Mouse (Mus musculus) heart, embryonic 14.5 days (tissue): ENCODE data around the gene Olfr1199. TPM values are rescaled to one million over a fixed set of nuclear protein-coding genes. Genes with fewer than 3 reads are reported as not detected.

ENCODE experiments used
- ATAC-seq: fragments of 200-750 bp; cut with Nextera tagmentation; 2 replicates; pipeline ENCODE4 v1.8.0; 2017; ENCODE audit warnings: low read depth, moderate TSS enrichment; ENCODE audit not compliant: insufficient number of reproducible peaks, insufficient read depth, low FRiP score
- H3K27ac ChIP-seq, 2 experiments: fragments of 200-500 bp in 1 of 2; fragments of 300-500 bp in 1 of 2; sonication (generic) in 1 of 2; replicated peaks in 1 of 2; 2 replicates each; pipeline ENCODE4 v1.5.1; 2012 to 2014; ENCODE audit warnings: low read depth in 2 of 2, low read length in 2 of 2, control low read depth in 1 of 2, mild to moderate bottlenecking in 1 of 2, mixed read lengths in 1 of 2; ENCODE audit not compliant: control insufficient read depth in 1 of 2, insufficient read depth in 1 of 2
- H3K27me3 ChIP-seq: fragments of 300-500 bp; sonication (generic); 2 replicates; pipeline ENCODE4 v1.6.1; 2014; ENCODE audit warnings: mild to moderate bottlenecking, low read length, control low read depth; ENCODE audit not compliant: control insufficient read depth, insufficient read depth
- H3K36me3 ChIP-seq: fragments of 300-500 bp; sonication (generic); 2 replicates; pipeline ENCODE4 v1.6.1; 2014; ENCODE audit warnings: mild to moderate bottlenecking, control low read depth, low read length, mixed read lengths; ENCODE audit not compliant: control insufficient read depth, insufficient read depth
- H3K4me1 ChIP-seq, 2 experiments: fragments of 200-500 bp in 1 of 2; fragments of 300-500 bp in 1 of 2; sonication (generic) in 1 of 2; 2 replicates each; pipeline ENCODE4 v1.6.1; 2012 to 2014; ENCODE audit warnings: low read length in 2 of 2, control low read depth in 1 of 2, mixed read lengths in 1 of 2; ENCODE audit not compliant: control insufficient read depth in 2 of 2, insufficient read depth in 2 of 2
- H3K4me2 ChIP-seq: fragments of 300-500 bp; sonication (generic); 2 replicates; pipeline ENCODE4 v1.6.1; 2014; ENCODE audit warnings: mild to moderate bottlenecking, low read length
- H3K4me3 ChIP-seq, 2 experiments: fragments of 200-500 bp in 1 of 2; fragments of 300-500 bp in 1 of 2; sonication (generic) in 1 of 2; 2 replicates each; pipeline ENCODE4 v1.5.1; 2012 to 2014; ENCODE audit warnings: low read length in 2 of 2, mild to moderate bottlenecking in 2 of 2, control low read depth in 1 of 2, low read depth in 1 of 2, moderate library complexity in 1 of 2; ENCODE audit not compliant: control insufficient read depth in 1 of 2, insufficient read depth in 1 of 2
- H3K9ac ChIP-seq: fragments of 300-500 bp; sonication (generic); 2 replicates; pipeline ENCODE4 v1.6.1; 2014; ENCODE audit warnings: mild to moderate bottlenecking, low read length
- H3K9me3 ChIP-seq: fragments of 300-500 bp; sonication (generic); 2 replicates; pipeline ENCODE4 v1.6.1; 2016; ENCODE audit warnings: low read length, control low read depth; ENCODE audit not compliant: control insufficient read depth
- WGBS: fragments of 180-500 bp; shearing (Covaris S2); extraction: QIAGEN DNeasy Blood & Tissue Kit; methylation state at CpG from one replicate; pipeline ENCODE4 v1.1.7; 2014; 5-methylcytosine and 5-hydroxymethylcytosine counted together
- polyA plus RNA-seq: library from polyadenylated mRNA; unstranded; fragments of >200 nt; fragmentation: Nextera tagmentation; extraction: Ambion mirVana; gene quantifications from 2 replicates; pipeline ENCODE4 v1.2.1, GENCODE M21; 2014

The Olfr1199 gene
- polyA plus RNA-seq, result not detected in 2 replicates

DNA sequence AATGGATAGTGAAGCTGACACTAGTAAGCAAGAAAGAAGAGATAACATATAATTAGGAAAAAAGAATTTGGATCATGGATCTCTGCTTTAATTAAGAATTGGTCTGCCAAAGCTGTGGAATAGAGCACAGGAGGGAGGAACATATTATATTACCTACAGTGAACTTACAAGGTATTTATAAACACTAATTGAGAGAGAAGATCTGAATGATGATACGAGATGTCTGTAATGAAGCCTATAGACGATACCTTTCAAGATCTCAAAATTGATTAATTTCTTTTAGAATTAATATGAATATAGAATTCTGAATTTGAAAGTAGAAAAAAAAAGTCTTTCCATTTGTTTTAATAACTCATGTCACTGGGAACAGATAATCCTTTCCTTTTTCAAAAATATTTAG lies at the start of gene Olfr1199:
Gene Olfr1199, minus strand, starts transcription at position 101 of the 400 bp plus-strand sequence.
- Histone ChIP-seq H3K4me3 (no peak within 1 kb of the TSS), H3K36me3 (no peaks in the 10 kb centered on the region), H3K9me3 (no peaks in the 10 kb centered on the region), H3K27ac (no peak within 1 kb of the TSS), H3K4me2 (no peak within 1 kb of the TSS), H3K9ac (no peak within 1 kb of the TSS), H3K4me1 (no peaks in the 10 kb centered on the region), H3K27me3 (no peaks in the 10 kb centered on the region)
- 83% methylated on average over 2 of the region's 2 CpGs for WGBS
- ATAC-seq, result no peak

DNA sequence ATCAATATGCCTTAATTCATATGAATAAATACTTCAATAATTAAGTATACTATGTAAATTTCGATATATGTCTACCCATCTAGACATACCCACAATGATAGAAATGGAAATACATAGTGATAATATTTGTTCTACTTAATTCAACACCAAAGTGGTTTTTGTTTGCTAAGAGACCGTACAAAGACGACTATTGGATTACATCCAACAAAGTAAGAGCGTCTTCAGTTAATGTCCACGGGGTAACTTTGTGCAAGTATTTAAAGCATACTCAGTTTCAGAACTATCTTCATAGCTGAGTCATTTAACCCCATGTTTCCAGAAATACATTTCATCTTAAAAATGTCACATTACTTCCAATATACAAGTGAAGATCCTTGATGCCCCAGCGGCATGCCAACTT lies 32.5 kb upstream of the Olfr1199 start, which contains the start of gene Olfr1201:
Gene Olfr1201, plus strand, starts transcription at position 301 of the 400 bp plus-strand sequence.
- no peak within 1 kb of the TSS for H3K4me3 ChIP-seq
- H3K36me3 ChIP-seq, result no peaks in the 10 kb centered on the region
- H3K4me1 ChIP-seq, result no peaks in the 10 kb centered on the region
- no peak within 1 kb of the TSS for H3K9ac ChIP-seq
- H3K4me2 ChIP-seq, result no peak within 1 kb of the TSS
- no peak for ATAC-seq
- no peak within 1 kb of the TSS for H3K27ac ChIP-seq
- WGBS, result 78% methylated on average over 6 of the region's 6 CpGs
- no peaks in the 10 kb centered on the region for H3K27me3 ChIP-seq
- no peaks in the 10 kb centered on the region for H3K9me3 ChIP-seq

DNA sequence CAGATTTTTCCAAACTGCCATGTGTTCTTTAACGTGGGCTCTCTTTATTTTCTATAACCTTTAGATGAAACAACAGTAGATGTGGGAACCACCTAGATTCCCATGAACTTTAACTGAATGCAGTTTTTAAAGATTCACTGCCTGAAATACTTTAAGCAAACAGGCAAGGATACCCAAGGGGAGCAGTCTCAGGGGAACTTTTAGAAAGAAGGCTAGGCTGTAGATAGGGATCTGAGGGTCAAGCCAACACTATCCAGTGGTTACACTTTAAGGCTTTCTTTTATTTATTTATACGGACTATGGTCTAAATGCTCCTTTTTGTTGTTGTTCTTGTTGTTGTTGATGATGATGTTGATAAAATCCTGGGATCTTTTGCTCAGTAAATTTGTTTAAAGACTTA lies 10.1 kb upstream of the Olfr1199 start, which contains the start of gene Olfr1200:
Gene Olfr1200, minus strand, starts transcription at position 101 of the 400 bp plus-strand sequence.
- H3K4me1 ChIP-seq, result no peaks in the 10 kb centered on the region
- H3K27ac ChIP-seq, result no peak within 1 kb of the TSS
- no peak within 1 kb of the TSS for H3K4me3 ChIP-seq
- no peak for ATAC-seq
- 65% methylated on average over 2 of the region's 2 CpGs for WGBS
- H3K9ac ChIP-seq, result no peak within 1 kb of the TSS
- no peaks in the 10 kb centered on the region for H3K9me3 ChIP-seq
- H3K27me3 ChIP-seq, result no peaks in the 10 kb centered on the region
- H3K4me2 ChIP-seq, result no peak within 1 kb of the TSS
- H3K36me3 ChIP-seq, result no peaks in the 10 kb centered on the region

DNA sequence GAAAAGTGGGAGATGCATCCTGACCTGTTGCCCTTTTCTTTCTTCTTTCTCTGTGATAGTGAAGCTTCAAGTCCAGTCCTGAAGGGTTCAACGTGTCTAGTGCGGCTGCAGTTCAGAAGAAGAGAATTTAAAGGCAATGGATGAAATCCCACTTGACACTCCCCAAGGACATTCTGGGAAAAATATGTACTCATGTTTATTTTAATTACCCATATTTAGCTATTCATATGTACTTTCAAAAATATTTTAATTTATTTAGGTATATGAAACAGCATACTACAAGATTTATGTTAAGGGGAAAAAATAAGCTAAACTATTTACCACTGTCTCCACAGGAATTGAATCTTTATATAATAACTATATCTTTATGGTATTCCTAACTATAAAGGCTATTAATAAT lies 9.0 kb downstream of the Olfr1199 start, which contains the start of gene Olfr1198:
Gene Olfr1198, minus strand, starts transcription at position 101 of the 400 bp plus-strand sequence.
- H3K36me3 ChIP-seq, result no peaks in the 10 kb centered on the region
- no peak within 1 kb of the TSS for H3K4me3 ChIP-seq
- no peak within 1 kb of the TSS for H3K4me2 ChIP-seq
- H3K27ac ChIP-seq, result no peak within 1 kb of the TSS
- no peaks in the 10 kb centered on the region for H3K9me3 ChIP-seq
- ATAC-seq, result no peak
- H3K4me1 ChIP-seq, result no peaks in the 10 kb centered on the region
- no peak within 1 kb of the TSS for H3K9ac ChIP-seq
- WGBS, result 74% methylated on average over 2 of the region's 2 CpGs
- H3K27me3 ChIP-seq, result no peaks in the 10 kb centered on the region

DNA sequence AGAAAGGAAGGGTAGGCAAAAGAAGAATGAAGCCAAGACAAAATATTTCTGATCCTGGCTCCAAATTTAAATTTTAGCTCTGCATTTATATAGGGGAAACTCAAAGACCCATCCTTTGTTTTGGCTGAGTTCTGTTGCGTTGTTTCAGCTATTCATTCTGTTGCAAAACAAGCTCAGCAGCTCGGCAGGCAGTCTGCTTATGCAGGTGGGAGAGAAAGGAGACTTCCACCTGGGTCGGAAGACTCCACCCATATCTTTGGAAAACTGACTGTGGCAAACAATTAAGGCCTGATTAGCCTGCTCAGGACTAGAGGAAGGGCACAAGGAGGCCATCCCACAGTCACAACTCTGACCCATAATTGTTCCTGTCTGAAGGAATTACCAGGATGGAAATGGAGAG lies 16.9 kb downstream of the Olfr1199 start:
- H3K4me3 ChIP-seq, result no peak overlapping the region
- WGBS, result 62% methylated on average over 3 of the region's 3 CpGs
- H3K4me2 ChIP-seq, result no peak overlapping the region
- no peak overlapping the region for H3K9ac ChIP-seq
- no peak for ATAC-seq
- no peaks in the 10 kb centered on the region for H3K36me3 ChIP-seq
- H3K27ac ChIP-seq, result no peak overlapping the region
- H3K27me3 ChIP-seq, result no peaks in the 10 kb centered on the region
- H3K9me3 ChIP-seq, result no peaks in the 10 kb centered on the region
- no peaks in the 10 kb centered on the region for H3K4me1 ChIP-seq

DNA sequence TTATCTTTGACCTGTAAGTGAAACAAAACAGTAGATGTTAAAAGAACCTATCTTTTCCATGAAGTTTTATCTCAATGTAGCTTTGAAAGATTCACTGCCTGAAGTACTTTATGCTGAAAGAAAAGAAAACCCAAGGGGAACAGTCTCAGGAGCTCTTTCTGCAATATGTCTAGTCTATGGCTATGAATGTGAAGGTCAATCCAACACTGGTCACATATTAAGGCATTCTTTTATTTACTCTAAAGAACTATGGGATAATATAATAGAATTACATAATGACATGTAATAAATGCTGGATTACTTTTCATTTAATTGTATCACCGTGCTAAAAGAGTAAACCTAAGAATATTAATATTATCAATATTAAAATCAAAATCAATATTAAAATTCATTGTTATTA lies 28.0 kb downstream of the Olfr1199 start, which contains the start of gene Olfr1197:
Gene Olfr1197, minus strand, starts transcription at position 101 of the 400 bp plus-strand sequence.
- no peak within 1 kb of the TSS for H3K27ac ChIP-seq
- WGBS, result 75% methylated on average over 1 of the region's 1 CpGs
- H3K4me3 ChIP-seq, result no peak within 1 kb of the TSS
- no peak within 1 kb of the TSS for H3K9ac ChIP-seq
- H3K9me3 ChIP-seq, result no peaks in the 10 kb centered on the region
- ATAC-seq, result no peak
- H3K36me3 ChIP-seq, result no peaks in the 10 kb centered on the region
- H3K27me3 ChIP-seq, result no peaks in the 10 kb centered on the region
- H3K4me2 ChIP-seq, result no peak within 1 kb of the TSS
- no peaks in the 10 kb centered on the region for H3K4me1 ChIP-seq

DNA sequence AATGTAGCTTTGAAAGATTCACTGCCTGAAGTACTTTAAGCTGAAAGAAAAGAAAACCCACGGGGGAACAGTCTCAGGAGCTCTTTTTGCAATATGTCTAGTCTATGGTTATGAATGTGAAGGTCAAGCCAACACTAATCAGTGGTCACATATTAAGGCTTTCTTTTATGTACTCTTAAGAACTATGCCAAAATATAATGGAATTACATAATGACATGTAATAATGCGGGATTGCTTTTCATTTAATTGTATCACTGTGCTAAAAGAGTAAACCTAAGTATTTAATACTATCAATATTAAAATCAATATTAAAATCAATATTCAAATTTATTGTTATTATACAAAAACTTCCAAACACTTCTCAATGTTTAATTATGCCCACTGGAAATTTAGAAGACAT lies 55.8 kb downstream of the Olfr1199 start, which contains the start of gene Olfr1196:
Gene Olfr1196, minus strand, starts transcription at position 101 of the 400 bp plus-strand sequence.
- no peak within 1 kb of the TSS for H3K4me2 ChIP-seq
- no peak within 1 kb of the TSS for H3K27ac ChIP-seq
- no peak within 1 kb of the TSS for H3K9ac ChIP-seq
- H3K36me3 ChIP-seq, result no peaks in the 10 kb centered on the region
- ATAC-seq, result no peak
- 75% methylated on average over 2 of the region's 2 CpGs for whole genome bisulfite sequencing
- H3K27me3 ChIP-seq, result no peaks in the 10 kb centered on the region
- no peaks in the 10 kb centered on the region for H3K4me1 ChIP-seq
- H3K4me3 ChIP-seq, result no peak within 1 kb of the TSS
- H3K9me3 ChIP-seq, result no peaks in the 10 kb centered on the region
